Mouse (Mus musculus): ENCODE data around the gene Gpr65. TPM values are rescaled to one million over a fixed set of nuclear protein-coding genes. Genes with fewer than 3 reads are reported as not detected.
"Not testable (repeated sequence)": the region's sequence is repeated elsewhere in the genome, so short reads cannot be mapped to it uniquely, and the experiment has no call there.

The Gpr65 gene
- polyA plus RNA-seq, 1 experiment: 1.3 TPM

DNA sequence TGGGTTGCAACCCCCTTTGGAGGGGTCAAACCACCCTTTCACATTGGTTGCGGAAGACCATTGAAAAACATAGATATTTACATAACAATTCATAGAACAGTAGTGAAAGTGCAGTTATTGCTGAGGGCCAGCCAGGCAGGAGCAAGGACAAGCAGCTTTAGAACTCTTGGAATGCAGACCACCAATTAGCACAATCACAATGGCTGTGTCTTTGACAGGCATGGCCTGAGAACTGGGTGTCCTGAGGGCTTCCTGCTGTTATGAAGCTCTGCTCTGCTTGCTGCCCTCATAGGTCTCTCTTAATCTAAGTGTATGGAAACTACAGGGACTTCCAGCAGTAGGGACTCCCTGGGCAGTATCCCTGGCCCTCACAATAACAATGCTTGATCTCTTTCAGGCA is 34.6 kb downstream of the Gpr65 start:
- no peaks in the 10 kb centered on the region for H3K36me3 ChIP-seq (ENCODE audit: control insufficient read depth, insufficient read depth, low read length)
- H3K27me3 ChIP-seq (replicated peaks; ENCODE audit: control insufficient read depth, insufficient read depth, low read length): no peaks in the 10 kb centered on the region
- H3K4me1 ChIP-seq (ENCODE audit: control insufficient read depth, insufficient read depth, low read length): no peaks in the 10 kb centered on the region
- TF ChIP-seq CTCF (conservative IDR thresholded peaks at IDR 0.05; ENCODE audit: insufficient read depth, insufficient read length, low read depth, low read length): no peak
- no peak for TF ChIP-seq POLR2A (IDR thresholded peaks at IDR 0.05; ENCODE audit: low read depth, low read length)
- H3K4me3 ChIP-seq (ENCODE audit: insufficient read depth, low read depth, low read length): no peak overlapping the region
- DNase-seq: no peak
- no peak overlapping the region for H3K27ac ChIP-seq (ENCODE audit: insufficient read depth, low read depth, low read length)
- WGBS: 98% methylated on average over 1 of the region's 1 CpGs

GRCm38 (mm10) chr12:98307179-98307915 is 38.9 kb downstream of the Gpr65 start:
- TF ChIP-seq POLR2A (IDR thresholded peaks at IDR 0.05; ENCODE audit: low read depth, low read length) (no peak), CTCF (conservative IDR thresholded peaks at IDR 0.05; ENCODE audit: insufficient read depth, insufficient read length, low read depth, low read length) (no peak)
- Histone ChIP-seq H3K4me1 (ENCODE audit: control insufficient read depth, insufficient read depth, low read length) (no peaks in the 10 kb centered on the region), H3K4me3 (ENCODE audit: insufficient read depth, low read depth, low read length) (no peak overlapping the region), H3K27ac (ENCODE audit: insufficient read depth, low read depth, low read length) (no peak overlapping the region), H3K36me3 (ENCODE audit: control insufficient read depth, insufficient read depth, low read length) (no peaks in the 10 kb centered on the region), H3K27me3 (replicated peaks; ENCODE audit: control insufficient read depth, insufficient read depth, low read length) (no peaks in the 10 kb centered on the region)
- WGBS: 83% methylated on average over 7 of the region's 7 CpGs
- no peak for DNase-seq

DNA sequence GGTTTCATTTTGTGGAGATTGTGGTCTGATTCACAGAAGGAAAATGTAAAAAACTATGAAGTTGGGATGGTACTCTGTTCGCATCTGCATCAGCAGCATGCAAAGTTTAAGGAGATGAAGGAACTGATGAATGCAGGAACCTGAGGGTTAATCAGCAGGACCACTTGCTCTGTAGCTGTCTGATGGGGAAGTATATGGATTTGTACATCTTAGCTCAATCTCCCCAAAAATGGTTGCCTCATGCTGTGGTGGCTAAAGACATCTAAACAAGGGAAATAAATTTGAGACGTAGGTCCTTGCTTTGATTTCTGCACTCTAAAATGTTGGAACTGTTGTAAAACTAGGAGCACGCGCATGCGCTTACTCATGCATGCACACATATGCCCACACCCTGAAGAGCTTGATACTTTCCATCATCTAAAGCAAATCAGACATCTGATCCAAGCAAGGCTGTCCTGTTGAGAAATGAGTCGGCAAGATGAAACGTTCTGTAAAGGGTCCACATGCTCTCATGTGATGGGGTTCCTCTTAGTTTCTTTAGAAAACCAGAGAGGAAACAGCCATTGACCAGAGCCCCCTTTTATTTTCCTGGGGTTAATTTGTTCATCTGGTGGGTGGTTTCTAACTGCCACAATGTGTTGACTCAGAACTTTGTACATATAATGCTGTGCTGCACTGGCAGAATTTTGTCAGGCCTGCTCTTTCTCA is 43.1 kb downstream of the Gpr65 start:
- no peak for DNase-seq
- TF ChIP-seq POLR2A (IDR thresholded peaks at IDR 0.05; ENCODE audit: low read depth, low read length) (no peak), CTCF (conservative IDR thresholded peaks at IDR 0.05; ENCODE audit: insufficient read depth, insufficient read length, low read depth, low read length) (no peak)
- no peaks in the 10 kb centered on the region for H3K27me3 ChIP-seq (replicated peaks; ENCODE audit: control insufficient read depth, insufficient read depth, low read length)
- H3K4me1 ChIP-seq (ENCODE audit: control insufficient read depth, insufficient read depth, low read length): no peaks in the 10 kb centered on the region
- WGBS: 51% methylated on average over 7 of the region's 7 CpGs
- H3K36me3 ChIP-seq (ENCODE audit: control insufficient read depth, insufficient read depth, low read length): no peaks in the 10 kb centered on the region
- H3K4me3 ChIP-seq (ENCODE audit: insufficient read depth, low read depth, low read length): no peak overlapping the region
- no peak overlapping the region for H3K27ac ChIP-seq (ENCODE audit: insufficient read depth, low read depth, low read length)

DNA sequence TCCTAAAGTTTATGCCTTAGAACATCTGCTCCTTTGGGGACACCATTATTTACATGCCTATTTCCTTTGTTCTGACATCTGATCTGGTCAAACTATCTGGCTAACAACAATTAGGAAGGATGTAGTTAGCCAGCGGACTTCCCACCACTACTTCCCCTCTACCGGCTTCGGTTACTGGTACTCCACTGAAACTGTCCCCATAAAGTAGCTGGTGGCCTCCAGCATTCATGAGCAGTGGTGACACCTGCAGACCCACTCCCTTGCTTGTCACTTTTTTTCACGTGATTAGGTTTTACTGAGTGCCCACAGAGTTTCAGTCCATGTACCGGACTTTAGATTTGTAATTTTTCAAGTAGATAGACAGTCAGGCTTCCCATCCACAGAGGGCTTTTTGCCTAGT is 47.5 kb downstream of the Gpr65 start:
- Histone ChIP-seq H3K27ac (ENCODE audit: insufficient read depth, low read depth, low read length) (no peak overlapping the region), H3K36me3 (ENCODE audit: control insufficient read depth, insufficient read depth, low read length) (no peaks in the 10 kb centered on the region), H3K4me1 (ENCODE audit: control insufficient read depth, insufficient read depth, low read length) (no peaks in the 10 kb centered on the region), H3K27me3 (replicated peaks; ENCODE audit: control insufficient read depth, insufficient read depth, low read length) (no peaks in the 10 kb centered on the region), H3K4me3 (ENCODE audit: insufficient read depth, low read depth, low read length) (no peak overlapping the region)
- DNase-seq: no peak
- TF ChIP-seq POLR2A (IDR thresholded peaks at IDR 0.05; ENCODE audit: low read depth, low read length) (no peak), CTCF (conservative IDR thresholded peaks at IDR 0.05; ENCODE audit: insufficient read depth, insufficient read length, low read depth, low read length) (no peak)
- 26% methylated on average over 5 of the region's 5 CpGs for WGBS

- no peaks in the 10 kb centered on the region for H3K36me3 ChIP-seq (ENCODE audit: control insufficient read depth, insufficient read depth, low read length)
- no peak overlapping the region for H3K27ac ChIP-seq (ENCODE audit: insufficient read depth, low read depth, low read length)
- 90% methylated on average over 8 of the region's 8 CpGs for WGBS
- DNase-seq: no peak
- TF ChIP-seq POLR2A (IDR thresholded peaks at IDR 0.05; ENCODE audit: low read depth, low read length): no peak
- no peak for TF ChIP-seq CTCF (conservative IDR thresholded peaks at IDR 0.05; ENCODE audit: insufficient read depth, insufficient read length, low read depth, low read length)
- no peaks in the 10 kb centered on the region for H3K27me3 ChIP-seq (replicated peaks; ENCODE audit: control insufficient read depth, insufficient read depth, low read length)
- H3K4me1 ChIP-seq (ENCODE audit: control insufficient read depth, insufficient read depth, low read length): no peaks in the 10 kb centered on the region
- no peak overlapping the region for H3K4me3 ChIP-seq (ENCODE audit: insufficient read depth, low read depth, low read length)
These were observed 49.4 kb downstream of the Gpr65 start for GRCm38 (mm10) chr12:98317718-98318340.

DNA sequence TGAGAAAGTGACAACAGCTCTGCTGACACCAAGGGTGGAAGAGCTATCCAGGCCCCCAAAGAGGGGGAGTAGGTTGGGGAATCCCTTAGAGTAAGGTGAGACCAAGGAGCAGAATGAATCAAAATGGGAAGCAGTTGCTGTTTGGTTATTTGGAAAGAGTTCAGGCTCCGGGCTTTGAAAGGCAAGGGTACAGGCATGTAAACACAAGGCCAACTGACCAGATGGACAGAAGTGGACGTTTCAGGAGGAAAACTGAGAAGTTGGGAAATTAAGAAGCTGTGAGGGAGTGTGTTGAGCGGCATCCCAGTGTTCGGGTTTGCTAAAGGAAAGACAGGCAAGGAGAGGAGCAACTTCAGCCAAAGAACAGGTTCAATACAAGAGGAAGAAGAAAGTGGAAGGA is 54.0 kb downstream of the Gpr65 start:
- Histone ChIP-seq H3K4me1 (ENCODE audit: control insufficient read depth, insufficient read depth, low read length) (no peaks in the 10 kb centered on the region), H3K27me3 (replicated peaks; ENCODE audit: control insufficient read depth, insufficient read depth, low read length) (no peaks in the 10 kb centered on the region), H3K36me3 (ENCODE audit: control insufficient read depth, insufficient read depth, low read length) (no peaks in the 10 kb centered on the region), H3K27ac (ENCODE audit: insufficient read depth, low read depth, low read length) (no peak overlapping the region), H3K4me3 (ENCODE audit: insufficient read depth, low read depth, low read length) (no peak overlapping the region)
- no peak for TF ChIP-seq CTCF (conservative IDR thresholded peaks at IDR 0.05; ENCODE audit: insufficient read depth, insufficient read length, low read depth, low read length)
- no peak for TF ChIP-seq POLR2A (IDR thresholded peaks at IDR 0.05; ENCODE audit: low read depth, low read length)
- WGBS: 68% methylated on average over 4 of the region's 4 CpGs
- no peak for DNase-seq

DNA sequence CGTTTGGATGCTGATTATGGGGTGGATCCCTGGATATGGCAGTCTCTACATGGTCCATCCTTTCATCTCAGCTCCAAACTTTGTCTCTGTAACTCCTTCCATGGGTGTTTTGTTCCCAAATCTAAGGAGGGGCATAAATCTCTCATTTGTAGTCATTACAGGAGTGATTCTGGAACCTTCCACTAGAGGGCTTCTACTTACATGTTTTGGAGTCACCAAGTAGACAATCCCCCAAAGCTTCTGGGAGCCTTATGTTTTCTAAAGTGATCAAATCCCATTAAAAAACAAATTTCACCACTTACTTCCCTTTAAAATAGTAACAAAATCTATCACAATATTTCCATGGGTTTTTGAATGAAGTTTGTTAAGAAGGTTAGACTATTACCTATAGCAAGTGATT is 55.7 kb downstream of the Gpr65 start:
- H3K27ac ChIP-seq (ENCODE audit: insufficient read depth, low read depth, low read length); H3K4me1 ChIP-seq (ENCODE audit: control insufficient read depth, insufficient read depth, low read length); H3K27me3 ChIP-seq (replicated peaks; ENCODE audit: control insufficient read depth, insufficient read depth, low read length); H3K36me3 ChIP-seq (ENCODE audit: control insufficient read depth, insufficient read depth, low read length); H3K4me3 ChIP-seq (ENCODE audit: insufficient read depth, low read depth, low read length): not testable (repeated sequence)
- WGBS: no CpG with 5 or more reads among the region's 1 CpGs
- peak; percentile 12 for DNase-seq

Other genes starting within 250 kb of the Gpr65 start
- gene Galc, start 9.2 kb upstream of the Gpr65 start, polyA plus RNA-seq (2012; rRNA removed): 66.8 and 69.8 TPM in 2 replicates